Mouse (Mus musculus): ENCODE measurements around the gene Ckm. TPM values are rescaled to one million over a fixed set of nuclear protein-coding genes. Genes with fewer than 3 reads are reported as not detected.

The Ckm gene
- total RNA-seq, 1 experiment from 2014 or later: not detected

- DNase-seq: no peak
Measured at GRCm38 (mm10) chr7:19467638-19468037, 63.1 kb downstream of the Ckm start.

GRCm38 (mm10) chr7:19468279-19468678 is 63.7 kb downstream of the Ckm start:
- no peak for DNase-seq

GRCm38 (mm10) chr7:19469404-19469803 is 64.8 kb downstream of the Ckm start:
- DNase-seq: no peak

- no peak for DNase-seq
Measured at GRCm38 (mm10) chr7:19470308-19470707, 65.7 kb downstream of the Ckm start.

GRCm38 (mm10) chr7:19472403-19472802 is 67.8 kb downstream of the Ckm start:
- peak; percentile 31 for DNase-seq

Small RNAs within 50 kb of the gene (microRNA-seq; reads per million reads assigned to microRNA genes)
- 0 reads per million in 2 experiments for gene Mir343

Other genes starting within 250 kb of the Ckm start
- 0.27 and 0.43 TPM in 2 replicates for gene Gipr, start 238.6 kb upstream of the Ckm start, total RNA-seq (2021)
- gene Eml2, start 228.4 kb upstream of the Ckm start, total RNA-seq (2021): 36.3 and 66.2 TPM in 2 replicates
- gene Gpr4, start 192.2 kb upstream of the Ckm start, total RNA-seq (2021): 6.2 and 7.5 TPM in 2 replicates
- 26.9 and 30.6 TPM in 2 replicates for gene Opa3, start 176.4 kb upstream of the Ckm start, total RNA-seq (2021)
- gene Vasp, start 133.0 kb upstream of the Ckm start, total RNA-seq (2021): 47.4 and 61.4 TPM in 2 replicates
- not detected in 2 replicates for gene Ppm1n, start 124.7 kb upstream of the Ckm start, total RNA-seq (2021)
- gene Rtn2, start 122.2 kb upstream of the Ckm start, total RNA-seq (2021): 2.5 and 5.3 TPM in 2 replicates
- 1.0 and 1.3 TPM in 2 replicates for gene Fosb, start 94.7 kb upstream of the Ckm start, total RNA-seq (2021)
- gene Ercc1, start 60.0 kb upstream of the Ckm start, total RNA-seq (2021): 44.5 and 45.8 TPM in 2 replicates
- 13.4 and 13.5 TPM in 2 replicates for gene Cd3eap, start 45.3 kb upstream of the Ckm start, total RNA-seq (2021)
- gene Ppp1r13l, start 45.0 kb upstream of the Ckm start, total RNA-seq (2021): 6.7 and 9.3 TPM in 2 replicates
- gene Ercc2, start 22.8 kb upstream of the Ckm start, total RNA-seq (2021): 34.8 and 42.9 TPM in 2 replicates
- gene Klc3, start 672 bp upstream of the Ckm start, total RNA-seq (2021): 1.9 and 2.9 TPM in 2 replicates
- gene Mark4, start 54.0 kb downstream of the Ckm start, total RNA-seq (2021): 56.0 and 69.2 TPM in 2 replicates
- gene Exoc3l2, start 58.6 kb downstream of the Ckm start, total RNA-seq (2021): 31.9 and 38.0 TPM in 2 replicates
- gene Bloc1s3, start 103.6 kb downstream of the Ckm start, total RNA-seq (2021): 13.0 and 15.9 TPM in 2 replicates
- gene Trappc6a, start 103.6 kb downstream of the Ckm start, total RNA-seq (2021): 76.5 and 92.1 TPM in 2 replicates
- gene Nkpd1, start 113.1 kb downstream of the Ckm start, total RNA-seq (2021): not detected in 2 replicates
- gene Ppp1r37, start 158.3 kb downstream of the Ckm start, total RNA-seq (2021): 74.4 and 81.6 TPM in 2 replicates
- 0.62 and 0.73 TPM in 2 replicates for gene Zfp296, start 172.5 kb downstream of the Ckm start, total RNA-seq (2021)
- gene Gemin7, start 172.8 kb downstream of the Ckm start, total RNA-seq (2021): 75.6 and 93.0 TPM in 2 replicates
- gene Clasrp, start 199.7 kb downstream of the Ckm start, total RNA-seq (2021): 57.4 and 67.6 TPM in 2 replicates
- 25.6 and 32.3 TPM in 2 replicates for gene Relb, start 224.7 kb downstream of the Ckm start, total RNA-seq (2021)